ENCODE assay signal across 13 mouse cellular contexts in genomic region chr17:26691110-26691509, GRCm38 (mm10). TPM values are rescaled to one million over a fixed set of nuclear protein-coding genes. Genes with fewer than 3 reads are reported as not detected.
DNase-seq lines count a peak whose midpoint lies in the region; ATAC-seq and TF ChIP-seq lines count a peak whose summit lies in the region.
"Had no signal": no experiment of that assay in that cellular context is flagged by ENCODE, and none has a peak within 500 bp of the region (broad histone marks: within the 10 kb centered on the region; RNA-seq: fewer than 3 reads in every experiment).

No protein-coding gene starts in this region.

- peaks cover 52% of the 10 kb centered on the region for H3K4me1 ChIP-seq in forebrain, embryonic 13.5 days
- no peaks in the 10 kb centered on the region for H3K4me1 ChIP-seq in forebrain, embryonic 11.5 days (replicated peaks; ENCODE audit: control insufficient read depth, insufficient read depth, low read length)
- H3K4me1 ChIP-seq in kidney, embryonic 16.5 days (ENCODE audit: insufficient read depth, low read length): no peaks in the 10 kb centered on the region; the same call in 1 of the 2 replicates
- H3K4me1 ChIP-seq in testis, adult 2 months (ENCODE audit: control insufficient read depth, insufficient read depth, low read length): peaks cover 3% of the 10 kb centered on the region; the same call in 1 of the 2 replicates

- peaks cover 7% of the 10 kb centered on the region for H3K36me3 ChIP-seq in forebrain, embryonic 13.5 days (ENCODE audit: poor library complexity, severe bottlenecking)
- no peaks in the 10 kb centered on the region for H3K36me3 ChIP-seq in forebrain, embryonic 11.5 days (ENCODE audit: control insufficient read depth, insufficient read depth, low read length)
- H3K36me3 ChIP-seq in kidney, embryonic 16.5 days (ENCODE audit: insufficient read depth, low read length): no peaks in the 10 kb centered on the region
- H3K36me3 ChIP-seq in testis, adult 2 months (ENCODE audit: control insufficient read depth, insufficient read depth, low read length): no peaks in the 10 kb centered on the region; the same call in 1 of the 2 replicates

- no peak overlapping the region for H3K4me2 ChIP-seq in forebrain, embryonic 13.5 days
- no peak overlapping the region for H3K4me2 ChIP-seq in forebrain, embryonic 11.5 days (ENCODE audit: low read depth, low read length, severe bottlenecking)
- no peak overlapping the region for H3K4me2 ChIP-seq in kidney, embryonic 16.5 days (replicated peaks; ENCODE audit: low read depth, low read length)
- H3K4me2 ChIP-seq: embryonic facial prominence, embryonic 13.5 days had no signal

- TF ChIP-seq POLR2A in testis, adult 2 months (IDR thresholded peaks at IDR 0.05; ENCODE audit: control insufficient read depth, low read depth, low read length): no peak

- 0 out of 2 replicates have a peak overlapping the region, but pooled peaks have one; percentile 40 for H3K27ac ChIP-seq in forebrain, embryonic 13.5 days
- H3K27ac ChIP-seq in forebrain, embryonic 11.5 days (ENCODE audit: low read depth, low read length): no peak overlapping the region
- no peak overlapping the region for H3K27ac ChIP-seq in kidney, embryonic 16.5 days (ENCODE audit: low read length)
- H3K27ac ChIP-seq in testis, adult 2 months (ENCODE audit: control insufficient read depth, insufficient read depth, low read depth, low read length): peak overlapping the region; percentile 71
- H3K27ac ChIP-seq: embryonic facial prominence, embryonic 13.5 days had no signal

- TF ChIP-seq CTCF in testis, adult 2 months (IDR thresholded peaks at IDR 0.05; ENCODE audit: control insufficient read depth, insufficient read depth, insufficient replicate concordance, low read depth, low read length): no peak

- H3K4me3 ChIP-seq in forebrain, embryonic 13.5 days: no peak overlapping the region
- H3K4me3 ChIP-seq in forebrain, embryonic 11.5 days (ENCODE audit: low read depth, low read length): no peak overlapping the region
- no peak overlapping the region for H3K4me3 ChIP-seq in kidney, embryonic 16.5 days (ENCODE audit: low read length)
- H3K4me3 ChIP-seq in testis, adult 2 months (ENCODE audit: control insufficient read depth, low read depth, low read length): no peak overlapping the region
- H3K4me3 ChIP-seq: embryonic facial prominence, embryonic 13.5 days had no signal

- no peaks in the 10 kb centered on the region for H3K27me3 ChIP-seq in forebrain, embryonic 13.5 days
- no peaks in the 10 kb centered on the region for H3K27me3 ChIP-seq in forebrain, embryonic 11.5 days (ENCODE audit: control insufficient read depth, insufficient read depth, low read length)
- no peaks in the 10 kb centered on the region for H3K27me3 ChIP-seq in kidney, embryonic 16.5 days (ENCODE audit: insufficient read depth, low read length)
- no peaks in the 10 kb centered on the region for H3K27me3 ChIP-seq in testis, adult 2 months (ENCODE audit: control insufficient read depth, insufficient read depth, low read length)
- H3K27me3 ChIP-seq: embryonic facial prominence, embryonic 13.5 days had no signal

- no peaks in the 10 kb centered on the region for H3K9me3 ChIP-seq in forebrain, embryonic 13.5 days (replicated peaks)
- no peaks in the 10 kb centered on the region for H3K9me3 ChIP-seq in forebrain, embryonic 11.5 days (ENCODE audit: control insufficient read depth, low read length)
- no peaks in the 10 kb centered on the region for H3K9me3 ChIP-seq in kidney, embryonic 16.5 days (ENCODE audit: low read length)
- H3K9me3 ChIP-seq: embryonic facial prominence, embryonic 13.5 days had no signal

- H3K9ac ChIP-seq in forebrain, embryonic 13.5 days: no peak overlapping the region
- H3K9ac ChIP-seq in forebrain, embryonic 11.5 days (ENCODE audit: low read length): no peak overlapping the region
- no peak overlapping the region for H3K9ac ChIP-seq in kidney, embryonic 16.5 days (replicated peaks; ENCODE audit: low read length)
- H3K9ac ChIP-seq: embryonic facial prominence, embryonic 13.5 days had no signal

- ATAC-seq in forebrain, embryonic 13.5 days: no peak
- ATAC-seq in forebrain, embryonic 11.5 days (replicated peaks; ENCODE audit: low FRiP score): no peak
- no peak for ATAC-seq in kidney, embryonic 16.5 days (ENCODE audit: low FRiP score, low TSS enrichment)
- ATAC-seq in megakaryocyte-erythroid progenitor cell, adult 5-6 weeks (replicated peaks; ENCODE audit: low FRiP score, low TSS enrichment, poor library complexity, severe bottlenecking): no peak
- ATAC-seq: forebrain, embryonic 14.5 days; midbrain, embryonic 16.5 days had no signal

- WGBS in forebrain, embryonic 13.5 days: 89% methylated on average over 7 of the region's 7 CpGs
- 92% methylated on average over 7 of the region's 7 CpGs for WGBS in forebrain, embryonic 11.5 days
- 85% methylated on average over 7 of the region's 7 CpGs for WGBS in kidney, embryonic 16.5 days

- no peak for DNase-seq in forebrain, embryonic 11.5 days (ENCODE audit: low spot score)
- DNase-seq in kidney, adult 8-10 months: peak; percentile 36 to 45
- no peak for DNase-seq in testis, postnatal 10 days (ENCODE audit: low spot score)
- DNase-seq: cerebellum, adult 9-11 months; left cerebral cortex, postnatal 4 days; thymus, postnatal 25 days had no signal

RNA-seq across cellular contexts. Expression of gene Crebrf, which starts 24.3 kb away (rescaled TPM):
- polyA plus RNA-seq in forebrain, embryonic 13.5 days (2015; fragmentation: Nextera tagmentation; extraction: Ambion mirVana): 11.1 and 13.8 TPM in 2 replicates
- polyA plus RNA-seq in forebrain, embryonic 11.5 days (2014; fragmentation: Nextera tagmentation; extraction: Ambion mirVana): 2.8 TPM in 2 replicates
- polyA plus RNA-seq in kidney, embryonic 16.5 days (2015; fragmentation: Nextera tagmentation; extraction: Ambion mirVana): 5.0 and 9.2 TPM in 2 replicates
- 8.6 and 11.1 TPM in 2 replicates for polyA plus RNA-seq in testis, adult 2 months (2012; rRNA removed)
- total RNA-seq in megakaryocyte-erythroid progenitor cell, adult 5-6 weeks (2014; fragmentation: Nextera tagmentation): 11.4 and 12.0 TPM in 2 replicates
- total RNA-seq in megakaryocyte-erythroid progenitor cell, adult 5-6 weeks (2017): 17.9 and 37.0 TPM in 2 replicates

RNA-seq across cellular contexts. Expression of gene Atp6v0e, which starts 28.1 kb away (rescaled TPM):
- polyA plus RNA-seq in forebrain, embryonic 13.5 days (2015; fragmentation: Nextera tagmentation; extraction: Ambion mirVana): 139 and 144 TPM in 2 replicates
- 87.3 and 94.7 TPM in 2 replicates for polyA plus RNA-seq in forebrain, embryonic 11.5 days (2014; fragmentation: Nextera tagmentation; extraction: Ambion mirVana)
- 251 and 271 TPM in 2 replicates for polyA plus RNA-seq in kidney, embryonic 16.5 days (2015; fragmentation: Nextera tagmentation; extraction: Ambion mirVana)
- 81.1 and 101 TPM in 2 replicates for polyA plus RNA-seq in testis, adult 2 months (2012; rRNA removed)
- total RNA-seq in megakaryocyte-erythroid progenitor cell, adult 5-6 weeks (2014; fragmentation: Nextera tagmentation): 212 and 213 TPM in 2 replicates
- 270 and 362 TPM in 2 replicates for total RNA-seq in megakaryocyte-erythroid progenitor cell, adult 5-6 weeks (2017)

Comparison
In these comparisons a context has a peak if more than half of its experiments do, and no peak if none do; other contexts are left out.
1. H3K27ac ChIP-seq: peak in forebrain, embryonic 13.5 days (single experiment) and testis, adult 2 months (single experiment); none in forebrain, embryonic 11.5 days (single experiment) and kidney, embryonic 16.5 days (single experiment).
2. DNase-seq: peak in kidney, adult 8-10 months (2 of 2); none in forebrain, embryonic 11.5 days (single experiment) and testis, postnatal 10 days (single experiment).